Mouse (Mus musculus): ENCODE measurements around the gene Tmbim7. TPM values are rescaled to one million over a fixed set of nuclear protein-coding genes. Genes with fewer than 3 reads are reported as not detected.

Tmbim7 gene
- total and polyA plus RNA-seq, 3 experiments, result 0.14 TPM; not detected in 2

DNA sequence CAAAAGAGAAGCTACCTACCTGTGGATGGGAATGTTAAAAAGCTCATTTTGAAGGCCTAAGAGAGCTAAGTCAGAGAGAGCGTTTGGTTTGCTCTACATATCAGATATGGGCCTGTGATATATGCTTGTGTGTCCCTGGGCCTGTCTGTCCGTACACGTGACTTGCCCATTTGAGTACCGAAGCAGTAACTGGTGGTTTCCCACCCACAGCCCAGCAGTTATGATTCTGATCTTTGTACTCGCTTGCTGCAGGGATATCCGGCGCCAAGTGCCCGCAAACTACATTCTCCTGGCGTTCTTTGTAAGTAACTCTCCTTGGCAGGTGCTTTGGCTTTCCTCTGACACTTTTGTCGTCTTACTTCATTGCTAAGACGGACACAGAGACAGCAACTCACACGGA is 15.6 kb downstream of the Tmbim7 start:
- Histone ChIP-seq H3K9ac (ENCODE audit: low read depth, low read length) (no peak overlapping the region), H3K27me3 (ENCODE audit: control insufficient read depth, insufficient read depth, low read length) (no peaks in the 10 kb centered on the region), H3K4me1 (ENCODE audit: control insufficient read depth, insufficient read depth, low read length) (no peaks in the 10 kb centered on the region), H3K36me3 (ENCODE audit: control insufficient read depth, insufficient read depth, low read length) (no peaks in the 10 kb centered on the region), H3K27ac (no peak overlapping the region), H3K79me2 (replicated peaks; ENCODE audit: control insufficient read depth, insufficient read depth, low read length) (no peaks in the 10 kb centered on the region), H3K4me3 (no peak overlapping the region)
- intact Hi-C loops (cut with DNase I), result no loop called here
- TF ChIP-seq POLR2A (IDR thresholded peaks at IDR 0.05; ENCODE audit: insufficient read depth, low read depth, low read length), result no peak
- no peak for DNase-seq
- 81% methylated on average over 12 of the region's 12 CpGs for WGBS

GRCm38 (mm10) chr5:3669938-3670554 is 19.1 kb downstream of the Tmbim7 start:
- WGBS, result 87% methylated on average over 6 of the region's 6 CpGs
- H3K4me1 ChIP-seq (ENCODE audit: control insufficient read depth, insufficient read depth, low read length), result no peaks in the 10 kb centered on the region
- no peaks in the 10 kb centered on the region for H3K27me3 ChIP-seq (ENCODE audit: control insufficient read depth, insufficient read depth, low read length)
- intact Hi-C loops (cut with DNase I), result no loop called here
- TF ChIP-seq POLR2A (IDR thresholded peaks at IDR 0.05; ENCODE audit: insufficient read depth, low read depth, low read length) (no peak), CTCF (IDR thresholded peaks at IDR 0.05) (no peak), EP300 (IDR thresholded peaks at IDR 0.05; ENCODE audit: insufficient read depth, low read depth, low read length) (no peak)
- no peaks in the 10 kb centered on the region for H3K36me3 ChIP-seq (ENCODE audit: control insufficient read depth, insufficient read depth, low read length)
- H3K27ac ChIP-seq, result no peak overlapping the region
- no peak overlapping the region for H3K4me3 ChIP-seq
- H3K9ac ChIP-seq (ENCODE audit: low read depth, low read length), result no peak overlapping the region
- no peak for DNase-seq
- no peaks in the 10 kb centered on the region for H3K79me2 ChIP-seq (replicated peaks; ENCODE audit: control insufficient read depth, insufficient read depth, low read length)

DNA sequence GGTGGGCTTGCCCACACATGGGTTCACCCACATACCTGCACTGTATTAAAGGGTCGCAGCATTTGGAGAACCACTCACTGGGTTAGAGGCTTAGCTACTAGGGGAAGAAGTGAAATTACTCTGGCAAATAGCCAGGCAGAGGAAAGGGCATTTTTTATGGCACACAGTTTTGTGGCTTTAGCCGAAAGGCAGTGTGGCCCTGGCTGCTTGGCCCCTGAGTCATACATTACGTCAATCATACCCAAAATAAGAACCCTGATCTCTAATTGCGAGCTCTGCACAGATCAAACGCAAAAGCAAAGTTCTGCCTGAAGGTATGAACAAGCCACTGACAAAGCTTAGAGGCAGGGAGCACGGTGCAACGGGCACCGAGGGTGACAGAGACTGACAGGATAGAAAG is 37.3 kb downstream of the Tmbim7 start:
- 92% methylated on average over 8 of the region's 8 CpGs for WGBS
- TF ChIP-seq CTCF (IDR thresholded peaks at IDR 0.05) (no peak), EP300 (IDR thresholded peaks at IDR 0.05; ENCODE audit: insufficient read depth, low read depth, low read length) (no peak), POLR2A (IDR thresholded peaks at IDR 0.05; ENCODE audit: insufficient read depth, low read depth, low read length) (no peak)
- no peak for DNase-seq
- Histone ChIP-seq H3K27me3 (ENCODE audit: control insufficient read depth, insufficient read depth, low read length) (no peaks in the 10 kb centered on the region), H3K4me1 (ENCODE audit: control insufficient read depth, insufficient read depth, low read length) (no peaks in the 10 kb centered on the region), H3K79me2 (replicated peaks; ENCODE audit: control insufficient read depth, insufficient read depth, low read length) (no peaks in the 10 kb centered on the region), H3K9ac (ENCODE audit: low read depth, low read length) (no peak overlapping the region), H3K27ac (no peak overlapping the region), H3K36me3 (ENCODE audit: control insufficient read depth, insufficient read depth, low read length) (no peaks in the 10 kb centered on the region; the same call in 1 of the 2 replicates), H3K4me3 (no peak overlapping the region)
- intact Hi-C loops (cut with DNase I), result no loop called here

DNA sequence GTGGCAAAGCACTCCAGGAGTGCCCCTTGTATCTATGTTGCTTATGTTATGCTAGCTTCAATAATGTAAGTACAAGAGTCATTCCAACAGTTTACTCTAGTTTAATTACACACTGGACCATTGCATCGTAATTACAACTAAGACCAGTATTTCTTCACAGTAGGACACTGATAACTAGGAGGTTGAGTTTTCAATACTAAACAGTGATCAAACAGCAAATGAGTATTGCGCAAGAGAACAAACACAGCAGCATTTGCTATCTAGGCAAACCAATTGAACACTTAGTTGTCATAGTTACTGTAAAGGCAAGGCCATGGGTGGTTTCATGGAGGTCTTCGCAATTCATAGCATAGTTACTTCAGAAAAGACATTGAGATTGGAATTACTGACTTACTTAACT is 40.3 kb downstream of the Tmbim7 start:
- over 99% methylated on average over 3 of the region's 3 CpGs for WGBS
- H3K4me3 ChIP-seq, result no peak overlapping the region
- H3K27ac ChIP-seq, result no peak overlapping the region
- H3K9ac ChIP-seq (ENCODE audit: low read depth, low read length), result no peak overlapping the region
- TF ChIP-seq EP300 (IDR thresholded peaks at IDR 0.05; ENCODE audit: insufficient read depth, low read depth, low read length) (no peak), POLR2A (IDR thresholded peaks at IDR 0.05; ENCODE audit: insufficient read depth, low read depth, low read length) (no peak), CTCF (IDR thresholded peaks at IDR 0.05) (no peak)
- no peak for DNase-seq
- H3K4me1 ChIP-seq (ENCODE audit: control insufficient read depth, insufficient read depth, low read length), result no peaks in the 10 kb centered on the region
- H3K36me3 ChIP-seq (ENCODE audit: control insufficient read depth, insufficient read depth, low read length), result no peaks in the 10 kb centered on the region; the same call in 1 of the 2 replicates
- no peaks in the 10 kb centered on the region for H3K79me2 ChIP-seq (replicated peaks; ENCODE audit: control insufficient read depth, insufficient read depth, low read length)
- H3K27me3 ChIP-seq (ENCODE audit: control insufficient read depth, insufficient read depth, low read length), result no peaks in the 10 kb centered on the region
- intact Hi-C loops (cut with DNase I), result no loop called here

DNA sequence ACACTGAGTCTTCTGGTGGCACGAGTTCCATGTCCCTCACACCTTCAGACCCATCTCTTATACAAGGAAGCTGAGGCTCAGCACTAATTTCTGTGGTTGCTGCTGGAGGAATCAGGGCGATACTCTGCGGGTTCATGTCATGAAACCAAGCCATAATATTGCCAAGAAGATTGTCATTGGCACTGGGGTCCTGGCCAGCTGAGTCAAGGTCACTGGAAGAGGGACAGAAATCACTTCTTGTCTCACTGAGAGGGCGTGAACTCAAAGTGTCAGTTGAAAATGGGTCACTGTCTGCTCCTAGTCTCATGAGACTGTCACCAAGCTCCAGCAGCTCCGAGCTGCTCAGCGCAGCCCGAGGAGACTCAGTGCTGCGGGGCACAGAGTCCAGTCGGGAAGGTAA is 42.0 kb downstream of the Tmbim7 start:
- Histone ChIP-seq H3K27ac (no peak overlapping the region), H3K79me2 (replicated peaks; ENCODE audit: control insufficient read depth, insufficient read depth, low read length) (no peaks in the 10 kb centered on the region), H3K9ac (ENCODE audit: low read depth, low read length) (no peak overlapping the region), H3K27me3 (ENCODE audit: control insufficient read depth, insufficient read depth, low read length) (no peaks in the 10 kb centered on the region), H3K4me1 (ENCODE audit: control insufficient read depth, insufficient read depth, low read length) (no peaks in the 10 kb centered on the region), H3K4me3 (no peak overlapping the region), H3K36me3 (ENCODE audit: control insufficient read depth, insufficient read depth, low read length) (no peaks in the 10 kb centered on the region; the same call in 1 of the 2 replicates)
- TF ChIP-seq POLR2A (IDR thresholded peaks at IDR 0.05; ENCODE audit: insufficient read depth, low read depth, low read length), result no peak
- TF ChIP-seq EP300 (IDR thresholded peaks at IDR 0.05; ENCODE audit: insufficient read depth, low read depth, low read length), result no peak
- no peak for TF ChIP-seq CTCF (IDR thresholded peaks at IDR 0.05)
- no peak for DNase-seq
- intact Hi-C loops (cut with DNase I), result no loop called here
- 90% methylated on average over 9 of the region's 9 CpGs for WGBS

DNA sequence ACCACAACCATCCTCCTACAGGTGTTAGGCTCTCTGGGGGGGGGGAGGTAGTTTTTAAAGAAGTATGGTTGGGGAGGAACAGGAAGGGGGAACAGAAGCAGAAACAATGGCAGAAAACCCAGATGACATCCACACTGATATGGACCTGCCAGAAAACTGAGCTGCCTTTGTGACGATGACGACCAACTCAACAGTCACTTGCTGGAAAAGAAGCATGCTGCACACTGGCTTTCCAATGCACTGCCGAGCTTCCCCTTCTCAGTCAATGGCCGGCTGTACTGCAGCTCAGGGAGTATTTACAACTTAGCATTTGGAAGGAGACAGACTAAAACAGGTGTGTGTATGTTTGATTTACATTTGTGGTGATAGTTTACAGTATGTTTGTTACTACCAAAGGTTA is 44.2 kb downstream of the Tmbim7 start:
- Histone ChIP-seq H3K36me3 (ENCODE audit: control insufficient read depth, insufficient read depth, low read length) (no peaks in the 10 kb centered on the region; the same call in 1 of the 2 replicates), H3K79me2 (replicated peaks; ENCODE audit: control insufficient read depth, insufficient read depth, low read length) (no peaks in the 10 kb centered on the region), H3K4me3 (no peak overlapping the region), H3K9ac (ENCODE audit: low read depth, low read length) (no peak overlapping the region), H3K27ac (no peak overlapping the region), H3K27me3 (ENCODE audit: control insufficient read depth, insufficient read depth, low read length) (no peaks in the 10 kb centered on the region), H3K4me1 (ENCODE audit: control insufficient read depth, insufficient read depth, low read length) (no peaks in the 10 kb centered on the region)
- no peak for DNase-seq
- TF ChIP-seq EP300 (IDR thresholded peaks at IDR 0.05; ENCODE audit: insufficient read depth, low read depth, low read length) (no peak), POLR2A (IDR thresholded peaks at IDR 0.05; ENCODE audit: insufficient read depth, low read depth, low read length) (no peak), CTCF (IDR thresholded peaks at IDR 0.05) (no peak)
- WGBS, result 75% methylated on average over 4 of the region's 4 CpGs
- intact Hi-C loops (cut with DNase I), result no loop called here
